In the genomic region with DNA sequence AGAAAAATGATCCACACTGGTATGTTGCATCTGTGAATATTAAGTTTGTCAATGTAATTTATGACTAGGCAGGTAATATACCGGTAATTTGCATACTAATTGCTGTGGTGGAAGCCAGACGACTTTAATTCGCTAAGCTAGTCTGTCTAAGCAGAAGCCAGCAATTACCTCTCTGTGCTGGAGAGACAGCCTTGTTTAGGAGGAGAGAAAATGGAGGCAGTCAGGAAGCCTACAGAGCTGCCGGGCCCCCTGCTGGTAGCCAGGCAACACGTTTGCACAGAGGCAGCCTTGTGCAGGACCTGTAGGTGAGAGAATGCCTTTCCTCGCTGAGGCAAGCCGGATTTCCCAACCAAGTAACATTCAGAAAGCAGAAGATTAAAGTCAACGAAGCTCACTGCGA, we compare ENCODE assay signal across 8 mouse cellular contexts.
DNase-seq lines count a peak whose midpoint lies in the region; ATAC-seq lines count a peak whose summit lies in the region.

No protein-coding gene starts in this region.

- H3K27ac ChIP-seq in heart, embryonic 14.5 days (replicated peaks in 1 of 2; ENCODE audit: control insufficient read depth in 1 of 2, insufficient read depth in 1 of 2, low read depth in 2 of 2, low read length in 2 of 2): no peak overlapping the region
- no peak overlapping the region for H3K27ac ChIP-seq in liver, embryonic 13.5 days
- H3K27ac ChIP-seq in stomach, embryonic 15.5 days: no peak overlapping the region

- no peaks in the 10 kb centered on the region for H3K36me3 ChIP-seq in heart, embryonic 14.5 days (ENCODE audit: control insufficient read depth, insufficient read depth, low read length)
- H3K36me3 ChIP-seq in liver, embryonic 13.5 days: no peaks in the 10 kb centered on the region
- no peaks in the 10 kb centered on the region for H3K36me3 ChIP-seq in stomach, embryonic 15.5 days

- no peak overlapping the region for H3K4me2 ChIP-seq in heart, embryonic 14.5 days (ENCODE audit: low read length)
- H3K4me2 ChIP-seq in liver, embryonic 13.5 days: no peak overlapping the region
- H3K4me2 ChIP-seq in stomach, embryonic 15.5 days: no peak overlapping the region

- peak; percentile 87 for ATAC-seq in CD4-positive, CD25-positive, alpha-beta regulatory T cell, adult 4 months
- peak; percentile 70; the same call in 1 of the 2 replicates for ATAC-seq in heart, embryonic 14.5 days (ENCODE audit: insufficient number of reproducible peaks, insufficient read depth, low FRiP score, low read depth)
- ATAC-seq in liver, embryonic 13.5 days (ENCODE audit: low read depth): peak; percentile 77
- peak; percentile 87 for ATAC-seq in stomach, embryonic 15.5 days (ENCODE audit: insufficient read depth, low FRiP score, low read depth)

- H3K27me3 ChIP-seq in heart, embryonic 14.5 days (ENCODE audit: control insufficient read depth, insufficient read depth, low read length): no peaks in the 10 kb centered on the region
- no peaks in the 10 kb centered on the region for H3K27me3 ChIP-seq in liver, embryonic 13.5 days
- no peaks in the 10 kb centered on the region for H3K27me3 ChIP-seq in stomach, embryonic 15.5 days (replicated peaks)

- 16% methylated on average over 9 of the region's 9 CpGs for WGBS in heart, embryonic 14.5 days
- 7% methylated on average over 9 of the region's 9 CpGs for WGBS in liver, embryonic 13.5 days (ENCODE audit: insufficient replicate concordance)
- WGBS in stomach, embryonic 15.5 days: 11% methylated on average over 9 of the region's 9 CpGs

- no peak overlapping the region for H3K9ac ChIP-seq in heart, embryonic 14.5 days (ENCODE audit: low read length)
- H3K9ac ChIP-seq in liver, embryonic 13.5 days: no peak overlapping the region
- H3K9ac ChIP-seq in stomach, embryonic 15.5 days: no peak overlapping the region

- H3K4me1 ChIP-seq in heart, embryonic 14.5 days (ENCODE audit: control insufficient read depth in 2 of 2, insufficient read depth in 2 of 2, low read length in 2 of 2): peaks cover 2 to 8% of the 10 kb centered on the region in 2 experiments; a peak in 3 of 4 replicates
- H3K4me1 ChIP-seq in liver, embryonic 13.5 days (replicated peaks): peaks cover 29% of the 10 kb centered on the region
- peaks cover 8% of the 10 kb centered on the region; the same call in 1 of the 2 replicates for H3K4me1 ChIP-seq in stomach, embryonic 15.5 days

- peak; percentile 33 for DNase-seq in c-Kit-negative CD71-positive TER-119-positive erythroid progenitor cells, embryonic 14.5 days (ENCODE audit: low read depth, low spot score)
- peak; percentile 47 for DNase-seq in fibroblast of lung, adult 2 months (ENCODE audit: low read depth)
- DNase-seq in kidney, postnatal 10 days: peak; percentile 89
- peak; percentile 35 for DNase-seq in liver, embryonic 13.5 days
- DNase-seq in neural tube, embryonic 10.5 days (ENCODE audit: extremely low spot score, low spot score): peak; percentile 71

- H3K9me3 ChIP-seq in heart, embryonic 14.5 days (ENCODE audit: control insufficient read depth, low read length): no peaks in the 10 kb centered on the region
- H3K9me3 ChIP-seq in liver, embryonic 13.5 days (replicated peaks): no peaks in the 10 kb centered on the region
- no peaks in the 10 kb centered on the region for H3K9me3 ChIP-seq in stomach, embryonic 15.5 days

- H3K4me3 ChIP-seq in heart, embryonic 14.5 days (ENCODE audit: control insufficient read depth in 1 of 2, insufficient read depth in 1 of 2, low read depth in 1 of 2, low read length in 2 of 2): no peak overlapping the region
- no peak overlapping the region for H3K4me3 ChIP-seq in liver, embryonic 13.5 days (replicated peaks)
- no peak overlapping the region for H3K4me3 ChIP-seq in stomach, embryonic 15.5 days (replicated peaks)

Comparison
In these comparisons a context has a peak if more than half of its experiments do, and no peak if none do; other contexts are left out.
1. DNase-seq: peak in every context shown above with its lines; median percentile 89 in kidney, postnatal 10 days; 71 in neural tube, embryonic 10.5 days; 47 in fibroblast of lung, adult 2 months; 35 in liver, embryonic 13.5 days; 33 in c-Kit-negative CD71-positive TER-119-positive erythroid progenitor cells, embryonic 14.5 days.